Mouse (Mus musculus): ENCODE measurements around the gene Rcsd1. TPM values are rescaled to one million over a fixed set of nuclear protein-coding genes. Genes with fewer than 3 reads are reported as not detected.
"Not testable (repeated sequence)": the region's sequence is repeated elsewhere in the genome, so short reads cannot be mapped to it uniquely, and the experiment has no call there.

Rcsd1 gene
- total RNA-seq, 4 experiments from 2014 or later = 15.2 to 23.8 (median 18.2) TPM

DNA sequence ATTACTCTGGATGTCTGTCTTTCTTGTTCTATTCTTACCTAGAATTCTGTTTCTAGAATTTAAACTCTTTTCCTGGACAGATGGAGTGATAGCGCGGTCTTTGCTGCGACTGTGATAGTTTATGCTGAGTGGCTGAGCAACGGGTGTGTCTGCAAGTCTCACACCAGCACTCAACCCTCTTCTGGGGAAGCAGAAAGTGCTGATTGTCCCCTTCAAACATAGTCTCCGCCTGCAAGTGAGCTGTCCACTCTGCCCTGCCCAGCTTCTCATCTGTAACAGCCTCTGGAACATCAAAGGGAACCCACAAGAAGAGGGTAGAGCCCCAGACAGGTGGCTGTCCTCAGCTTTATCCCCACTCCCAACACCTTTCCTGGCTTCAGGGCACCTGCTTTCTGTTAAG is 19.7 kb downstream of the Rcsd1 start:
- no peak for DNase-seq

- DNase-seq = no peak
Observed at GRCm38 (mm10) chr1:165687861-165688260, 21.7 kb downstream of the Rcsd1 start.

GRCm38 (mm10) chr1:165686963-165687362 is 22.6 kb downstream of the Rcsd1 start:
- DNase-seq = no peak

- no peak for DNase-seq
Observed at GRCm38 (mm10) chr1:165686349-165686748, 23.2 kb downstream of the Rcsd1 start.

GRCm38 (mm10) chr1:165684261-165685203 is 25.0 kb downstream of the Rcsd1 start:
- DNase-seq = peak; percentile 66

DNA sequence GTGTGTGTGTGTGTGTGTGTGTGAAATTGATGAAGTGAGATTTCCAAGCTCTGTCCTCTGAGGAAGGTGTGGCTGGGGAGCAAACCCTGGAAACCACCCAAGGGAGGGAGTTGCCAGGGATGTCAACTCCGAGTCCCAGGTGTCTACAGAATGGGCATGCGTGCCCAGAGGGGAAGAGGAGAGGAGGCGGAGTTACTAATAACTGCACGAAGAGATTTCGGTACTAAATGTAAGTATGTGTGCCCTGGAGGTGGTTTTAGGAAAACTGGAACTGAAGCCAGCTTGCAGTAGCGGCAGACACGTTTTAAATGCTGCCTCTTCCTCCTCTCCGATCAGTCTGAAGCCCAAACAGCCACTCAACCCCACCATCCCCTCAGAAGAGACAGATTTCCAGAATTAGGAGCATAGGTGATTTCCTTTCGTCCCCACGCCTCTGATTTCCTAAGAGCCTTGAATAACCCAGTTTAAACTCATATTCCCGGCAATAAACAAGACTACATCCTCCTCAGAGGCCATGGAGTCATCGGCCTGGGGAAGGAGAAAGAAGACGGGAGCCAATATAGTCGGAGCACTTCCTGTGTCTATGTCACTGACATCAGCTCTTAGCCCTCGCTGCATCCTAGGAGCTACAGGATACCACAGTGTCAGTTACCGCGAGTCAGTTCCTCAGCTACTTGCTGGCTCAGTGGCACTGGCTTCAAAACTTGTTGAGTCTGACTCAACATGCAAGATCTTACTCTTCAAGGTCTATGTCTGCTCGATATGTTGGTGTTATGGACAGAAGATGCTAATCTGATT is 27.3 kb downstream of the Rcsd1 start:
- no peak for DNase-seq

- DNase-seq = no peak
Observed at GRCm38 (mm10) chr1:165681045-165681794, 28.3 kb downstream of the Rcsd1 start.

DNA sequence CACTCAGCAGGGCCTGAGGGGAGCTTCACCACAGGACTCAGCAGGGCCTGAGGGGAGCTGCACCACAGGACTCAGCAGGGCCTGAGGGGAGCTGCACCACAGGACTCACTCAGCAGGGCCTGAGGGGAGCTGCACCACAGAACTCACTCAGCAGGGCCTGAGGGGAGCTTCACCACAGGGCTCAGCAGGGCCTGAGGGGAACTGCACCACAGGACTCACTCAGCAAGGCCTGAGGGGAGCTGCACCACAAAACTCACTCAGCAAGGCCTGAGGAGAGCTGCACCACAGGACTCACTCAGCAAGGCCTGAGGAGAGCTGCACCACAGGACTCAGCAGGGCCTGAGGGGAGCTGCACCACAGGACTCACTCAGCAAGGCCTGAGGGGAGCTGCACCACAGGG is 29.5 kb downstream of the Rcsd1 start:
- DNase-seq = not testable (repeated sequence)

- DNase-seq = no peak
Observed at GRCm38 (mm10) chr1:165679618-165679997, 29.9 kb downstream of the Rcsd1 start.

DNA sequence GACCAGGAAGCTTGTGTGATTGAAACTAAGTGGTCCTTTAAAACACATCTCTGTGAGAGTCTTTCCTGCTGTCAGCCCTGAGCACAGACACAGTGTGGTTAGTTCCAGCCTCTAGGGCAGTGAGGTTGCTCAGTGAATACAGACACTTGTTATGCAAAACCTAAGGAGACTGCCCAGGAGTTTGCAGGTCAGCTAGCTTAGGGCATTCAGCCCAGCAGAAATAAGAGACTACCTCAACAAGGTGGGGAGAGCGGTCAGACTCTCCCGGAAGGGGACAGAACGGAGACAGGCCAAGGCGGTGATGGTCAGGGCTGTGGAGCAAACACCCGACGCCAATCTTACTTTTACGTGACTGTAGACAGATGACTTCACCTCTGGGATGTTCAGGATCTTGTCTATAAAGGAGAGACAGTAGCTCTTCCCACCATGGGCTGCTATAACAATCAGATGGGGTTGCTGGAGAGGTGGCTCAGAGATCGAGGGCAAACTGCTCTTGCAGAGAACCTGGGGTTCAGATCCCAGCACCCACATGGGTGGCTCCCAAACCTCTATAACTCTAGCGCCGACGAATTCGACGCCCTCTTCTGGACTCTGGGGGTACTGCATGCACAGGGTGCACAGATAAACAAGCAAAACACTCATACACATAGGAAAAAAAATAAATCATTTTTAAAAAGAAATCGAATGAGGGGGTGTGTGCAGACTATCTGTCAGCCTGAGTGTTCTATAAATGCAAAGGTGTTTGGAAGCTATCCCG is 30.5 kb downstream of the Rcsd1 start:
- DNase-seq = no peak

DNA sequence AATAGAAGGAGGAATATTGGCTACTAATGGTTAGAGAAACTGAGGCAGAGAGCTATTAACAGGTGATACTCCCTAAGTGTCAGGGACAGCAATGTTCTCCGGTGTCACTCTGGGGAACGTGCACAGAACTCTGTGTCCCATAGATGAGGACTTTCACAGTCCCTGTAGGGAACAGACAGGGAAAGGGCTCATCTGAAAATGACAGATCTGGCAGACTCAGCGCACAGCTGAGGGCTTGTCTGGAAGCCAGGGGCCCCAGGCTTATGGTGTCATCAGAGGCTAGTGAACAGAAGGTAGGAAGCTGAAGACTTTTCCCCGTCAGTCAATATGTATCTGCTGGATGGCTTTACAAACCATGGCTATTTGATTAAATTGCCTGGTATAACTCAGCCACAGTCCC is 32.0 kb downstream of the Rcsd1 start:
- no peak for DNase-seq

- DNase-seq = no peak
Observed at GRCm38 (mm10) chr1:165676993-165677392, 32.6 kb downstream of the Rcsd1 start.

GRCm38 (mm10) chr1:165675167-165675566 is 34.4 kb downstream of the Rcsd1 start:
- no peak for DNase-seq

GRCm38 (mm10) chr1:165672355-165672754 is 37.2 kb downstream of the Rcsd1 start:
- DNase-seq = no peak

DNA sequence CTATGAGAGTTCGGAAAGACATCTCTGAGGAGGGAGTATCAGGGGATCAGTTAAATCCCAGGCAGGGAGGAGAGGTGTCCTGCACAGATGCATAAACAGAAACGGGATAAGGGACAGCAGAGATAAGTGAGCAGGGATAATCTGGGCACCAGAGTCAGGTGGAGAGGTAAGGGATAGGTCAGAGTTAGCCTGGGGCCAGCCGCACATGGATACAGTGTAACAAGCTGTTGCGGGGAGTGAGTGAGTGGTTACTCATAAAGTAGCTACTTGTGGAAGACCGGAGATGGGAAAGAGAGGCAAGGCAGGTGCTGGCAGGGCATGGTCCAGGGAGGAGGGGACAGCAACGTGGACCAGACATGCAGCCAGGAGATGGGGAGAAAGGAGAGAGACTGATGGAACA is 39.5 kb downstream of the Rcsd1 start:
- DNase-seq = no peak

GRCm38 (mm10) chr1:165668904-165669303 is 40.7 kb downstream of the Rcsd1 start:
- DNase-seq = no peak

- DNase-seq = no peak
Observed at GRCm38 (mm10) chr1:165667380-165667779, 42.2 kb downstream of the Rcsd1 start.

GRCm38 (mm10) chr1:165666944-165667343 is 42.6 kb downstream of the Rcsd1 start:
- no peak for DNase-seq

GRCm38 (mm10) chr1:165665758-165666157 is 43.8 kb downstream of the Rcsd1 start:
- no peak for DNase-seq

DNA sequence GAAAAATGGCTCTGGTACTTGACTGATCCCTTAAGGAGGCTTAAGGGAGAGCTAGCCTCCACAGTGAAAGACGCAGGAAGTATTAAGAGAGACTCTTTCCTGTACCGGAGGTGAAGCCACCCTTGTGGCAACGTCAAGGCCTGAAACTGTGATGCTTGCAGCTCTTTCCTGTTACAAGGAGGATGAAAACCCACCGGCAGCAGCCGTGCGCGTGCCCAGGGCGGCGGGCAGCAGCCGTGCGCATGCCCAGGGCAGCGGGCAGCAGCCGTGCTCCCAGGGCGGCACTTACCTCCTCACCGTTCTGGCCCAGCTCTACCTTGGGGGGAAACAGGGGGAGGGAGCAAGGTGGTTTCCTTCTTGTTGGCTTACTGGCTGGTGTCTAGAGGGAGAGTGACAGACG is 46.3 kb downstream of the Rcsd1 start:
- DNase-seq = no peak

- no peak for DNase-seq
Observed at GRCm38 (mm10) chr1:165662426-165663192, 46.9 kb downstream of the Rcsd1 start.

All from adrenal gland, adult 8-10 months (tissue).